Mouse (Mus musculus): ENCODE measurements at regions not wholly inside any gene's neighbourhood (a gene's known extent, or its start where the extent isn't known, plus 50 kb on each side); places are given as distances from the start of the nearest gene placed in this dataset.

DNA sequence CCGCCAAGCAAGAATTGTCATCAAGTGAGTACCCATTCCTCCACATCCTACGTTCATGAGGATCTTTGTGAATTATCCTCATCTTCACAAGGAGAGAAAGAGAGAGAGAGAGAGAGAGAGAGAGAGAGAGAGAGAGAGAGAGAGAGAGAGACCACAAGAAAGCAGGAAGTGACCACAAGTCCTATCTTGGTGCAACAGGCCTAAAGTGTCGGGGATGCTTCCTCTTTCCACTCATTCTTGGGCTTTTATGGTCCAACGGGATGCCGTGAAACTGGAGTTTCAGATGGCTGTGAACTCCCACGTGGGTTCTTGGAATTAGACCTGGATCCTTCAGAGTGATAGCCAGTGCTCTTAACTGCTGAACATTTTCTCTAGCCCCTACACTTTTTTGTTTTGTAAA lies 53.1 kb upstream of the Rai14 start:
- no peak for DNase-seq

DNA sequence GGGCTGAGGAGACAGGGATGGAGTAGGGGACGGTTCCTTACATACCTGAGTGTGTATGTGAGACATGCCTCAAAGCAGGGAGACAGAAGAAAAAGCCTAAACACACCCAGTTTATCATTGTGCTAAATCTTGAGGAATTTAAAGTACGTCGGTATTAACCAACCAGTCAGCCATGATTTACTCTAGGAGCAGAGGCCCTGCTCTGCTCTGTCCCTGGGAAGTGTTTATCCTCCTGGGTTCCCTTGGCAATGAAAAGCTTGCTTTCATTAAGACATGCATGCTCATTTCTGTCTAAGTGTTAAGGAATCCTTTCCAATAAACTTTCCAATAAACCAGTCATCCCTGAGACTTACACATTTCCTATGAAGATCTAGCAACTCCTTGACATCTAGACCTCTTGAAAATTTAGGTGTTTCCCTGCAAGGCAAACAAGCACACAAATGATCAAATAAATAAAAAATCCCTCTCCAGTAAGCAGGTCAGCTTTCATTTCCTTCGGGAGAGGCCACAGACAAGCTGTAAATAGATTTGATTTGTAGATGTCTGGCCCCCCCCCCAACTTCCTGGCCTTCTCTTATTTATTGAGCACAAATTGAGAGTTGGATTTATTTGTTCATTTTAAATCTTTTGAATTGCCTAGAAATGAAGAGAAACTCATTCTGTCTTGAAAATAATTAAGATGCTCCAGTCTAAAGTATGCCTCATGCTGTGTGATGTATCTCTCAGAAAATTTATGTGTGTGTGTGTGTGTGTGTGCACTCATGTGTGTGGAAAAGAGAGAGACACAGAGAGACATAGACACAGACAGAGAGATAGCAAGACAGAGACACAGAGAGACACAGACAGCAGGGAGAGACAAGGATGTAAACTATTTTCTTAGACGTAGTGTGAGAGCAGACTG lies 56.2 kb upstream of the Rai14 start:
- DNase-seq: peak; percentile 24

DNA sequence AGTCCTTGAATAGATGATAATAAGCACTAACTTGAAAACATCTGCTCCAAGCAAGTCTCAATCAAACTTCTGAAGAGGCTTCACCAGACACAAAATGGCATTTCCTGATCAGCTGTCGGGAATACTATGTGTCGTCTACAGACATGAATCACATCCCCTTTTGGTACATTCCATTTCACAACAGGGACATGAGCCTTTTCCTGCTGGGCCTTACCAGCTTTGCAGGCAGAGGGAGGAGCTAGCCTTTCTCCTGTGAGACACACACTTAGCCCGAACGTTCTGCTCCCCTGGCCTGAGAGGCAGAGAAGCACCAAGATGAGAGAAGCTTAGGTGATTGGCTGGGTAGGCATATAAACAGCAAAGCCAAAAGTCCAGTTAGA lies 56.9 kb upstream of the Rai14 start:
- peak; percentile 66 for DNase-seq

DNA sequence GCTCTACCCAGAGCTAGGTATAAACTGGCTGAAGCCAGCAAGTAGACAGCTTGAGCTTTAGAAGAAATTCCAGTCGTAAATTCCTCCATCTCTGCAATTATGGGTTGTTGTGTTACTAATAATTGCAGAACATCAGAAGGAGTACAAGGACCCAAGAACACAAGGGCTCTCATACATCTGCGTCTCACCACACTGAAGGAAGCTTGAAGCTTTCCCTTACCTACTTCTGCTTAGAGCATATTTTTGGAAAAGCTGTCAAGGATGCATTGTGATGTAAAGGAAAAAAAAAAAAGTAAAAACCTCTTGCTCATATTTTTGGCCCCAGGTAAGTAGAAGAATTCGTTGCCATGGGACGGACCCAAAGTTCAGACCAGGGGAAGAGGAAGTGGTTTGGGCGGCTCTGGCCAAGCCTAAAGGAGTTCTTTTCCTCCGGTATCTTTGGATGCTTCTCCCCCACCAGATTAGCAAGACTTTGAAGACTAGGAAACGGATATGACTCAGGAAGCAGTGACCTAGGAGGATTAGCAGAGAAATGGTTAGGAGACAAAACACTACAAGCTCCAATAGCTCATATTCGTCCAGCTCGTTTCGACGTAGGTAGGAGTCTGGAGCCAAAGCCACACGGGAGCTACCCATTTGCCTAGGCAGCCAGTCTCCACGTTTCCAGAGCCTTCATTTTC lies 65.7 kb upstream of the Rai14 start:
- peak; percentile 58 for DNase-seq

DNA sequence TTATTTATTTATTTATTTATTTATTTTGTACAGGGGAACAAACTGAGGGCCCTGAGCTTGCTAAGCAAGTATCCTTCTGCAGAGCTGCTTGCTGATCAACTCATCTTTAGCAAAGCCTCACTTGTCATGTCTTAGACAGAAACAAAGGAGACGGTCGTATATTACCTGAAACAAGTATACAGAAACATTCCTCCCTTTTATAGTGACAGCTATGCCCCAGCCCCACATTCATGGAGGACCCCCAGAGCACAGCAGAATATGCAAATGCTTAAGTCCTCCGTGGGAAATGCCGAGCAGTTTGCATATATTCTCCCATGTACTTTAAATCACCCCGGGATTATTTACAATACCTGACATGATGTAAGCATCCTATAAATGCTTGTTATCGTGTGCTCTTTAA lies 74.9 kb upstream of the Rai14 start:
- DNase-seq: no peak

DNA sequence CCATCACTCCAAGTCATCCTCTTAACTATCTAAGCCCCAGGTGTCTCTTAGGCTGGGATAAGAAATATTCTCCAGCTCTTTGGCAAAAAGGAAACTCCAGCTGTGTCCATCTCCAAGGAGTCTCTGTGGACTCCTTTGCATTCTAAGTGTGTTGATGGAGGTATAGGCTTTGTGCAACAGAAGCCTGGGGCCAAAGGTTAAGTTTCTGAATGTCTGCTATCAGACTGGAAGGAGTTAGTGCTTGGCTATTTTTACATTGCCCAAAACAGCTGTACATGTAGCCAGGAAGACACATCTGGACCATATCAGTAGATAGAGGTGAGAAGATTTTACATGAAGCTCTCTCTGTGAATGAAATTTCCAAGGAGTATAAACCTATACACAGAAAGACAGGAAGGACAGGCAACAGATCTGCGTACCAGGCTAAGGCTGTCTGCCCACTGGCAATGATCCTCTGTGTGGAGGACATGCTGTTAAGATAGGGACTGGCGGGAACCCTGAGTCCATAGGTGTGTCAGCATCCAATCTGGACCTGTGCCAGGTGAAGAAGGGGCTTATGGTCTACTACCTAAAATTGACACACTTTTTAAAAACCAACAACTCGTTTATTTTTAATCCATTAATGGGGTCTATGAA lies 76.6 kb upstream of the Rai14 start:
- DNase-seq: no peak

DNA sequence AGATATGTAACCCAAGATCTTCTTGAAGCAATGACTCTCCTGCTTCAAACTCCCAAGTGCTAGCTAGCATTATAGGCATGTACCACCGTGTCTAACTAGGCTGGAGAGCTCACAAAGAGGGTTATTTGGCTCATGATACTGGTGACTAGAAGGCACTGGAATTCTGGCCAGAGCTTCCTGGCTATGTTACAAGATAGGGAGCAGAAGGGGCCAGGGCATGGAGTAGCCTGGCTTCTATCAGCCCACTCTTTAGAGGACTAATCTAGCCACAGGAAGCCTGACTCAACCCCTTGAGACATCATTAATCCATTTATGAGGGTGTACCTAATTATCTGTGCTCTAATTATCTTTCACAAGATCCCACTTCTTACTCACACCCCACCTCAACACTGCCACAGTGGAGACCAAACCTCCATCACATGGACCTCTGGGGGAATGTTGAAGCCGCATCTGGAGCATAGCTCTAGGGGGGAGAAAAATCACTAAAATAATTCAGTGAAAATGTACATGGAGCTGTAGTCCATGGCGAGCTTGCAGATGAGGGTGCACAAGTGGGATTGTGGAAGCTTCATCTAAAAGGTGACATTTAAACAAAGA lies 77.2 kb upstream of the Rai14 start:
- no peak for DNase-seq

DNA sequence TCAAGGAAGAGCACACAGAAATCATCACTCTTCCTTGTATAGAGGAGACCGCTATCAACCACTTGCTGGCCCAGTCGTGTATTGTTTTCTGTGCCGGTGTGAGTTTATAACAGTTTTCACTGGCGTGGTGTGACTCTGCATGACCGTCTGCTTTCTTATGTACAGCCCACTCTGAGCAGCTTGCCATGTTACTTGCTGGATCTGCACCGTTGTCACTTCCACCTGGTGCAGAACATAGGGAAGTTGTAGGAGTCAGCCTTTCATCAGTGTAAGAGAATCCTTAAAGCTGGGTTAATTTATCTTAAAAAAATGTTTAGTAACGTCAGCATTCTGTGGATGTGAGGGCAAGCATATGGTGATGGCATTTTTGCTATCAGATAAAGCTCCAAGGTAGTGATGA lies 77.7 kb upstream of the Rai14 start:
- DNase-seq: no peak

DNA sequence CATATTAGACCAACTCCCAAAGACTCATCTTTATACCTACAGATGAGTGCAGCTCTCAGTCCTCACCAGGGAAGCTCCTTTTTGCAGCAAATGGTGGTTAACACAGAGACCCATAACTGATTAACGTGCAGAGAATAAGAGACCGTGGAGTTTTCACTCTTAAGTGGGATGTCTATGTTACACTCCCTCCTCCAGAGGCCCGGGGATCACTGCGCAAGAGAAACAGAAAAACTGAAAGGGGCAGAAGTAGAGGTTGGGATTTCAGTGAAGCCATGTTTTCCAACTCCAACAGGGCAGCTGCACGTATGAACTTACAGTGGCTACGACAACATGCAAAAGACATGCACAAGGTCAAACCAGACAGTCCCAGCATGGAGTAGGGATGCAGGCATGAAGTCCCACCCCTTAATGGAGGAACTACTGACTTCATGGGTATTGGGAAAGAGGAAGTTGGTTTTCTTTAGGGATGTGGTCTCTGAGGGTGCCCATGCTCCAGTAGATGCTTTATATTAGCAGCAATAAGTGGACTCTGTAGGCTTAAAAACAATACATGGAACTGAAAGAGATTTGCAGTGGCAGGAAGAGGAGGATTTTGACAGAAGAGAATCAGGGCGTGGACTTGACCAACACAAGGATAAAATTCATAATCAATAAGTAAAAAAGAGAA lies 80.8 kb upstream of the Rai14 start:
- DNase-seq: no peak

DNA sequence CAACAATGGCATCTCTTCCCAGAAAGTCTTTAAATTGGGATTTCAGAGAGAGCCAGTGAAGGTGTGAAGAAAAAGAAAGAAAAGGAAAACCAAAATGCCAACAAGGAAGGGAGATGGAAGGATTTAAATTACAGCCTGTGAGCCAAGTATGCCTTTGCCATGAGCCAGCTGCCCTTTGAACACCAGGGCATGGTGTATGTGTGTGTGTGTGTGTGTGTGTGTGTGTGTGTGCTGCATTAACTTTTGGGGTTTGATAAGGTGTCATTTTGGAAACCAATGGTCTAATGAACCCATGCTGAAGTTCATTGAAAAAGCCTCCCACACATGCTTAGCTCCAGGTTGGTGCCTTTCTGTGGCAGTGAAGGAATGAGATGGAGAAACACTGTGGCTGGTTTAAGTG lies 85.2 kb upstream of the Rai14 start:
- DNase-seq: no peak

DNA sequence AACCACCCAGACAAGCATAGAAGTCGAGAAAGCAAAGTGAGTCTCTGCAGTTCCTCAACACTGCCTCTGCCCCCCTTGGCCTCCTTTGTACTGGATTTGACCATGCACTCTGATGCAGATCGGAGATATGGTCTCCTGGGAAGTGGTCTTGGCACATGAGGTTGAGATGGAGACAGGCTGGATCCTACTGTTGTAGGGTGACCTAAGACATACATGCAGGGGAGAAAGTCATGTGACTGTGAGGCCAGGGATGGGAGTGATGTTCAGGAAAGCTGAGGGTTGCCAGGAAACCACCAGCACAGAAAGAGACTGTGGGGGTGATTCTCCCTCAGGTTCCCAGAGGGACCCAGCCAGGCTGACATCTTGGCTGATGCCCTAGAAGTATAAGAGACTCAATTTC lies 99.8 kb upstream of the Rai14 start:
- no peak for DNase-seq

DNA sequence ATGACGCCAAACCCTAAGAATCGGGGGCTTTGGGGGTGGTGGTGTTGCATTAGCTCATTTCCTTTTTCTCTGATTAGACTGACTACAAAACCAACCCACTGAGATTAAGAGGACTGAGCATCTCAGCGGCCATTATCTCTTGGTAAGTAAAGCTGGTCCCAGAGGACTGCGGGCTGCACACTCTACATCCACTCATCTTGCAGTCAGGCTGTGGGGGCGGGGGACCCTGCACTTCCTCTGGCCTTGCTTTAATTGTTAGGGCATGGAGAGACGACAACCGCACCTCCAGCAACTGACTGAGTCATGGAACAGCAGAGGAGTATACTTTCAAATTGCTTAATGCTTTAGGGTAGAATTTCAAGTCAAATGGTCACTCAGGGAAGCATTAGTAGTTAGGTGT lies 100.3 kb upstream of the Rai14 start:
- no peak for DNase-seq

DNA sequence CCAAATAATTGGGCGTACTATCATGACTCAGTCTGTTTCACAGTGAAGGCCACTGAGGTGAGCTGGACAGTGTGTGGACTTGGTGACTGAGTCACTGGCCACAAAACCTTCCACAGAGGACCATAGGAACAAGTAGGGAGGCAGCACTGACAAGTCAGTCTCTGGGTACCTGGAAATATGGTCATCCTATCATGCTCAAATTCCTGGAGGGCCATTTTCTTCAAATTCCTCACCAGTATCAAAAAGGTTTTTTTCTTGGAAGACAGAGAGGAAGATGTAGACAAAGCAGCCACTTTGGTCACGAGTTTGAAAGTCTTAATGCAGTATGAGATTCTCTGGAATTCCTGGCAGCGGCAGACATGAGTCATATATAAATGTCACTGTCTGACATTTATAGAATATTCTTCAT lies 101.8 kb upstream of the Rai14 start:
- DNase-seq: no peak

DNA sequence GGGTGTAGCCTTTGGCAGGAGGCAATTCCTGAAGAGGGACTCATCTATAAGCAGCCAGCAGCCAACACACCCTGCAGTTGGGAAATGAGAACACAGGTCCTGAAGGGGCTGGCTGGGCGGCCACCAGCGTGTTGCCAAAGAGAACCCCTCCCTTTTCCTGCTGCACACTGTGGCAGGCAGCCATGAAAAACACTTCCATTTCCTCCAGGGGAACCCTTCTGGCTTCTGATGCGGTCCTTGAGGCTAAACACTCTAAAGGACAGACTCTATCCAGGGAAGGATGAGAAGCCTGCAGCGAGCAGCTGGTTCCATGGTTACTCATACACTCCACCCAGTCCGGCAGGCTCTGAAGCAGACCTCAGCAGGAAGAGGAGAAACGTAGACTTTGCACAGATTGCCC lies 103.8 kb upstream of the Rai14 start:
- peak; percentile 88 for DNase-seq

DNA sequence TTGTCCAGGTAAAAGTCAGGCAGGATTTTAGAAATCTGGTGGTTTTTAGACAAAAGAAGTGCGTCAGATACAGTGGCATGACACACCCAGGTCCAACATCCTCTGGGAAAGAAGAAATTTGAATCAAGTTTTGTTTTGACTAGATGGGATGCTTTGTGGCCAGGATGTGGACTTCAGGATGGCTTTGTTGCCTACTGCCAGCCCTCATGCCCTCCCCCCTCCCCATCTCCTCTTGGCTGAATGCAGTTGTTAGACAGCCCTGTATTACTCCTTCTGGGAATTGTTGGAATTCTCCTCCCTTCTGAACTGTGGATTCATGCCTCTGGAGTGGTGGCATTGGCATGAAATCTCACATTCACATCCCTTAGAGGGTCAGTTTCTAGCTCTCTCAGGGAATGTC lies 104.3 kb upstream of the Rai14 start:
- no peak for DNase-seq

DNA sequence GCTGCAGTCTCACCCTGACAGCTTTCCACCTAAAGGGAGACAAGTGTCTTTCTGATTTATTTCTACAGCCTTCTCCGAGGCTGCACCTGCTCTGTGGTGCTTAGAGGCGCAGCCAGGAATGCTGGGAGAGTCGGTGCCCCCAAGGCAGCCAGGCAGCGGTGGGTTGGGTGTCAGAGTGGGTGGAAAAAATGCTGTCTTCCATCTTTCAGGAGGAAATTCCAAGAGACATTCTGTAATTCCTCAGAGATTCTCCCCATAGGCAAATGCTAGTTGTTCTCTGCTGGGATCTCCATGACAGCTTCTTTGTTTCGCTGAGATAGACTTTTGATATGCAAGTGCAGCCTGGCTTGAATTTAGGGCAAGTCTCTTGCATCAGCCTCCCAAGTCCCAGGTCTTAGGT lies 109.5 kb upstream of the Rai14 start:
- no peak for DNase-seq

DNA sequence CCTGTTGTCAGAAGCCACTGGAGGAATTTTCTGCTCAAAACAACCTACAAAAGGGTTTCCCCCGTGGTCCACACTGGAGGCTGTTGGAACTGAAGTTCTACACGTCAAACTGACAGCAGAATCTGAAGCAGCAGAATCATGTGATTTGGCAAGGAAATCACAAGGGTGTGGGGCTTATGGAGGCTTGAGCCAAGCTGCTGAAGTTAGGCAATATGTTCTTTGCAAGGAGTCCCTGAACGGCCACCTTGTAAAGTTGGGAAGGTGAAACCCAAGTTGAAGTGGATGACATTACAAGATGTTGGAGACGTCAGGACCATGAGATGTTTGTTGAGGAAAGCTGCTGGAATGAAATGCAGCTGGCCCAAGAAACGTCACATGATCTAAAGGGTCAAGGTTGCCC lies 115.2 kb upstream of the Rai14 start:
- DNase-seq: no peak

DNA sequence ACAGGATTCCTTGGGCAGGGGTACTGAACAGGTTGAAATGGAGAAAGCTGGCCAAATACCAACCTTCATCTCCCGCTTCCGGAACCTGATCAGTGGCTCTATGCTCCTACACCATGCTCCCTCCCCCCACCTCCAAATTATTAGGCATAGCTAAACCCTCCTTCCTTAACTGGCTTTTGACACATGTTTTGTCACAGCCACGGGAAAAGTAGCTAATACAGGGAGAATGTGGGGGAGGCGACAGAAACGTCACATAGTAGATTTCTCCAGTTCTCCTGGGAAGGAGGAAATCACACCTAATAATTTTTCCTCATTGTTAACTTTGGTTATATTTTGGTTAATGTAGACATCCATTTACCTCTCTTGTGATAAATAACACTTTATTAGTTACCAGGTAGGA lies 116.1 kb upstream of the Rai14 start:
- DNase-seq: no peak

DNA sequence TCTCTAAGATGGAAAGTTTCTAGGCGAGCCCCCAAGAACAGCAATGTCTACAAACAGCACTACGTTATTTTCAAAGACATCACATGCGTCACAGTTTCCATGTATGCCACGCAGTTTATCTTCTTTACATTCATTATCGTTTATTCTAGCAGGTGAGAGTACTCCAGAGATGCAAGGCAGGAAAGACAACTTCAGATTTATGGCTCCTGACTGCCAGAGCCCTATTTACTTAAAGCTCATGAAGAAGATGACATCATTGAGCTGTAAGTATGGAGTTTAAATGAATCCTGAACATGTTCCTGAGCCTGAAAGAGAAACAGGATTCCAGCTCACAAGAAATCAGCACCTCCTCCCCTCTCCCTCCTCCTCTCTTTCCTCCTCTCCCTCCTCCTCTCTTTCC lies 116.7 kb upstream of the Rai14 start:
- no peak for DNase-seq

DNA sequence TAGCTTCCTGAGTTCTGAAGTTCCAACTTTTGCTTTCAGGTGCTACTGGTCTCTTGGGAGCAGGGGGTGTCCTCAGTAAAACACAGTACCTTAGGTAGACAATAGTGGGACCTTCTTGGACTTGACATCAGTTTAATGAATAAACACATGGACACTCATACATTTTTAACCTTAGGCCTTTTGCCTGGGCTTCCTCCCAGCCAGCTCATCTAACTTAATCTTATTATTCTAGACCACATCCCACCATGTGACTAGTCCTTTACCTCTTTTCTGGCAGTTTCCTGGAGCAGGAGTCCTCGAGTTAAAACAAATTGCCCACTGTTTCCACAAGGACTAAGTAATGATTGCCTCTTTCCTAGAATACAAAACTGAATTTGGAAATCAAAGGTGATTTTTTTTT lies 117.9 kb upstream of the Rai14 start:
- DNase-seq: no peak

DNA sequence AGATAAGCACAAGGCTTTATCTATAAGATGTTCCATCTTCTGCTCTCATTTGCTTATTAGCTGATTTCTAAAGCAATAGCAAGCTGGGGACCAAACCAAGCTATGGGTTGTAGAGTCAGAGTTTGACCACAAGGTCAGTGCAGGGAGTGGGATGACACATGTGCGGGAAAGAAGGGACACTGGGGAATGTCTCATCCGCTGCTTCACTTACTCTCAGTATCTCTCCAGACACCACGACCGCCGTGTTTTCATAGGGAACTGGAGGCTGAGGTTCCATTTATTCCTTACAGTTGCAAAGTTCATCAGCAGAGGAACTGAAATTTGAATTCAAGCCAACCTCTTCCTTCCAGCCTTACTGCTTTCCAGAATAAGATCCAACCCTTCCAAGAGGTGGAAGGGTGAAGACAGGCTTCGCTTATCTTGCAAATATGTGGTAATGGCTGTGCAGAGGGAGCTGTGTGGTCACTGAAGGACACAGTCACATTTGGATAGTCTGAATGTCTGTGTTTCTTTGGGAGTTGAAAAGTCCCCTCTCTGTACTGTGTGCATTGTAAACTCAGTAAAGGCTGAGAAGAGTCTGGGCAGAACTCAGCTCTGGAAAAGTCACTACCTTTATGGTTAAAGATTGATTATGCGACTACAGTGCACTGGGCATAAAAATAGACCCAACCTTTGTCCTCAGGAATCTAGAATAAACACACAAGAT lies 118.1 kb upstream of the C1qtnf3 start:
- peak; percentile 53 for DNase-seq

DNA sequence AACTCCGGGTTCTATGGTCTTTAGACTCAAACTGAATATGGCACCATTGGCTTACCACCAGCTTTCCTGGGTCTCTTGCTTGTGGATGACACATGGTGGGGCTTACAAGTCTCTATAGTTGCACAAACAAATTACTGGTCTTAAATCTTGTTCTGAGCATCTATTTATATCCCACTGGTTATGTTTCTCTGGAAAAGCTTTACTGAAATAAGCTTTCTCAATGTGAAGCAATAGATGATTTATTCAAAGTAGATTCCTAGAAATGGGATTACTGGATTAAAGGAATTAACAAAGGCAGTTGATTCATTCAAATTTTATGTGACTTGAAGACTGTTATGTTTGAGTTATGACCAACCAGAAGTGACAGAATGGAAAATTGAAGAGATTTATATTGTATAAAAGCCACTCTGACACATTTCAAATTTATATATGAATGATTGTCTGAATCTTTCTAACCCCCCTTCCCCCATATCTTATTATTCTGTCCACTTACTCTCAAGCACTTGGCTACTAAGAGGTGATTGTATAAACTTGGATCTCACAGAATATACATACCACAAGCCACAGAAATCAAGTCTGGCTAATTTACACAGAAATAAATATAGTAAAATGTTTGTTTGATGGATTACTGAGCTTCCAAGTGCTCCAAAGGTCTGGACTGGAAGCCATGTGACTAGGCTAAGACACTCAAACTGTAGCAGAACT lies 113.4 kb upstream of the C1qtnf3 start:
- DNase-seq: no peak
